Mouse (Mus musculus): Measurements from ENCODE around the gene Pdgfra.

GRCm38 (mm10) chr5:75152791-75153625 is 916 bp downstream of the Pdgfra start:
- TF ChIP-seq POLR2A (IDR thresholded peaks at IDR 0.05; ENCODE audit: insufficient read depth, low read length) (no peak), EP300 (IDR thresholded peaks at IDR 0.05; ENCODE audit: insufficient read depth, low read depth, low read length) (no peak)

Measured in ES-Bruce4 (cell line).